Mouse (Mus musculus) heart, embryonic 16.5 days (tissue): Measurements from ENCODE around the gene Klhl12. TPM values are rescaled to one million over a fixed set of nuclear protein-coding genes. Genes with fewer than 3 reads are reported as not detected.
A peak's percentile ranks its signal among the peaks of the same experiment; 100 is the strongest.
"Not testable (repeated sequence)": the region's sequence is repeated elsewhere in the genome, so short reads cannot be mapped to it uniquely, and the experiment has no call there.

Source experiments
- ATAC-seq: fragments of 200-750 bp; cut with Nextera tagmentation; replicated peaks from 2 replicates; pipeline ENCODE4 v1.8.0; 2017; ENCODE audit warnings: moderate number of reproducible peaks; ENCODE audit not compliant: insufficient read depth, low FRiP score; ENCODE audit errors: extremely low read depth
- H3K27ac ChIP-seq: fragments of 300-500 bp; sonication (generic); 2 replicates; pipeline ENCODE4 v1.5.1; 2014; ENCODE audit warnings: mild to moderate bottlenecking, low read length, control low read depth, moderate library complexity
- H3K27me3 ChIP-seq: fragments of 300-500 bp; sonication (generic); 2 replicates; pipeline ENCODE4 v1.6.1; 2014; ENCODE audit warnings: low read length, mixed read lengths; ENCODE audit not compliant: control insufficient read depth, insufficient read depth
- H3K36me3 ChIP-seq: fragments of 300-500 bp; sonication (generic); 2 replicates; pipeline ENCODE4 v1.6.1; 2014; ENCODE audit not compliant: control insufficient read depth, insufficient read depth
- H3K4me1 ChIP-seq: fragments of 300-500 bp; sonication (generic); 2 replicates; pipeline ENCODE4 v1.6.1; 2014; ENCODE audit warnings: low read length, mixed read lengths; ENCODE audit not compliant: control insufficient read depth, insufficient read depth
- H3K4me2 ChIP-seq: fragments of 300-500 bp; sonication (generic); 2 replicates; pipeline ENCODE4 v1.6.1; 2014; ENCODE audit warnings: low read depth, mild to moderate bottlenecking, control low read depth, low read length
- H3K4me3 ChIP-seq: fragments of 300-500 bp; sonication (generic); 2 replicates; pipeline ENCODE4 v1.5.1; 2014; ENCODE audit warnings: mild to moderate bottlenecking, control low read depth, low read length
- H3K9ac ChIP-seq: fragments of 300-500 bp; sonication (generic); 2 replicates; pipeline ENCODE4 v1.6.1; 2014; ENCODE audit warnings: low read length, control low read depth
- H3K9me3 ChIP-seq: fragments of 300-500 bp; sonication (generic); replicated peaks from 2 replicates; pipeline ENCODE4 v1.6.1; 2016; ENCODE audit warnings: low read length; ENCODE audit not compliant: control insufficient read depth
- WGBS: fragments of 180-500 bp; shearing (Covaris S2); extraction: QIAGEN DNeasy Blood & Tissue Kit; methylation state at CpG from one replicate; pipeline ENCODE4 v1.1.7; 2014; 5-methylcytosine and 5-hydroxymethylcytosine counted together
- polyA plus RNA-seq: library from polyadenylated mRNA; unstranded; fragments of >200 nt; fragmentation: Nextera tagmentation; extraction: Ambion mirVana; gene quantifications from 2 replicates; pipeline ENCODE4 v1.2.1, GENCODE M21; 2015

Gene Klhl12
- polyA plus RNA-seq, 1 experiment from 2014 or later = 21.1 TPM

DNA sequence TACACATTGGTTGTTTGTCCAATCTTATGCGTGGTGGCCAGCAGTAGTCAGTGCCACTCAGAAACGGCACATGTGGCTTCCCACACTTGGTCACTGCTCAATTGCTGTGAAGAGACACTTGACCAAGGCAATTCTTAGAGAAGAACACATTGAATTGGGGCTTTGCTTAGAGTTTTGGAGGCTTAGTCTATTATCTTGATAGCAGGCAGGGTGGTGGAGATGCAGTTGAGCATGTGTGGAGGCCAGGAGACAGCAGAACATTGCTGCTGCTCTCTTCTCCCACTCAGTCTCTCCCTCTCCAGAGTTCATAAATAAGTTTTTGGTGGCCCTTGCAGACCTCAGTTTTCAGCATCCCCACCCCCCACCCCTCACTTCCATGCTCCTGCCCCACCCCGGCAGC lies 12.9 kb upstream of the Klhl12 start:
- Histone ChIP-seq H3K4me3 (no peak overlapping the region), H3K36me3 (no peaks in the 10 kb centered on the region), H3K27ac (no peak overlapping the region), H3K9me3 (no peaks in the 10 kb centered on the region), H3K4me2 (no peak overlapping the region), H3K27me3 (no peaks in the 10 kb centered on the region), H3K9ac (no peak overlapping the region), H3K4me1 (no peaks in the 10 kb centered on the region)
- 91% methylated on average over 3 of the region's 3 CpGs for WGBS
- no peak for ATAC-seq

DNA sequence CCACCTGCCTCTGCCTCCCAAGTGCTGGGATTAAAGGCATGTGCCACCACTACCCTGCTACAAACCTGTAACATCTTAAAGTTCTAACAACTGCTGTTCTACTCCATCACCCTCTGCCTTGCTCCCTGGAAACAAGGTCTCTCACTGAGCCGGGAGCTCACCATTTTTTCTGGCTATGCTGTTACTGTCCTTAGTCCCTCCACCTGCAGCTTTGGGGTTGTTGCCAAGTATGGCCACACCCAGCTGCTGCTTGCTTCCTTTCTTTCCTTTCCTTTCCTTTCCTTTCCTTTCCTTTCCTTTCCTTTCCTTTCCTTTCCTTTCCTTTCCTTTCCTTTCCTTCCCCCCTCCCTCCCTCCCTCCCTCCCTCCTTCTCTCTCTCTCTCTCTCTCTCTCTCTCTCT lies 12.0 kb upstream of the Klhl12 start:
- H3K4me2 ChIP-seq, H3K36me3 ChIP-seq, H3K27ac ChIP-seq, ATAC-seq, H3K4me1 ChIP-seq, H3K9ac ChIP-seq, H3K9me3 ChIP-seq, H3K27me3 ChIP-seq, H3K4me3 ChIP-seq: not testable (repeated sequence)
- WGBS = 78% methylated on average over 1 of the region's 1 CpGs

DNA sequence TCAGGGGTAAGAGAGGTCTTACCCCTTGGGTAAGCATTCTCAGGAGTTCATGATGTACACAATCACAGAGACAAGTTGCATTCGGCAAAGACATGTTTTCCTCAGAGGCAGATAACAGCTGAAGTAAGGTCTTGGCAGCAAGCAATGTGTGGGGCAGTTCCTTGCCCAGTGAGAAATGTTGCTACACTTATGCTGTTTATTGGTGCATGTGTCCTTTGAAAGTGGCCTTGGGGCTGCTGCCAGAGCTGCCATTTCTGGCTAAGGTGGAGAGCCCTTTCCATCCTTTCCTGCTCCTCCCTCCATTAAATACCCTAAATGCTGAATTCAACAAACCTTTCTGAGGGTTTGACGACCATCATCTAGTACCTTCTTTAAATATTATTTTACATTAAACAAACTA lies 9.9 kb upstream of the Klhl12 start:
- no peak for ATAC-seq
- H3K36me3 ChIP-seq = no peaks in the 10 kb centered on the region
- 85% methylated on average over 2 of the region's 2 CpGs for WGBS
- no peak overlapping the region for H3K4me2 ChIP-seq
- H3K9ac ChIP-seq = no peak overlapping the region
- no peak overlapping the region for H3K4me3 ChIP-seq
- H3K27ac ChIP-seq = no peak overlapping the region
- H3K9me3 ChIP-seq = no peaks in the 10 kb centered on the region
- H3K4me1 ChIP-seq = no peaks in the 10 kb centered on the region
- no peaks in the 10 kb centered on the region for H3K27me3 ChIP-seq

DNA sequence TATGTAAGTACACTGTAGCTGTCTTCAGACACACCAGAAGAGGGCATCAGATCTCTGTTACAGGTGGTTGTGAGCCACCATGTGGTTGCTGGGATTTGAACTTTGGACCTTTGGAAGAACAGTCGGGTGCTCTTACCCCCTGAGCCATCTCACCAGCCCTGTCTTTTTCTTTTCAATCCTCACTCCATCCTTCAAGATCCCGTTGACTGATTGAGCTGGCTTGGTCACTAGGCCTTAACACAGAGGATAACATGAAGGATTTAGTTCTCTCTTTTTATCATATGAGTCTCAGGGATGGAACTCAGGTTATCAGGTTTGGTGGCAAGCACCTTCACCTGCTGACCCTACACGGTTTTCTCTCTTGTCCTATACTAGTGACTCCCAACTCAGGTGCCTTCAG lies 6.8 kb upstream of the Klhl12 start:
- not testable (repeated sequence) for H3K4me1 ChIP-seq, ATAC-seq, H3K27me3 ChIP-seq, H3K4me3 ChIP-seq, H3K4me2 ChIP-seq, H3K36me3 ChIP-seq, H3K27ac ChIP-seq, H3K9ac ChIP-seq, H3K9me3 ChIP-seq
- WGBS = 66% methylated on average over 3 of the region's 3 CpGs

DNA sequence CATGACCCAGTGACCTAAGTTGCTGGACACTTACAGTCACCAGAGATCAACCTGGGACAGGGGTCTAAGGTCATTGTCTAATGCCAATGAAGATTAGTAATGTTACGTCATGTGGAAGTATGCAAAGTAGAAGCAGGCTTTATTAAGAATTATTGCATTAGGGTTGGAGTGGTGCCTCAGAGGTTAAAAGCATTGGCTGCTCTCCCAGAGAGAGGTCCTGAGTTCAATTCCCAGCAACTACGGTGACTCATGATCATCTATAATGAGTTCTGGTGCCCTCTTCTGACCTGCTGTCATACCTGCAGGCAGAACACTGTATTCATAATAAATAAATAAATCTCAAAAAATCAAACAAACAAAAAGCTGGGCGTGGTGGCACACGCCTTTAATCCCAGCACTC lies 5.1 kb upstream of the Klhl12 start:
- 79% methylated on average over 4 of the region's 4 CpGs for WGBS
- Histone ChIP-seq H3K4me3 (no peak overlapping the region), H3K27me3 (no peaks in the 10 kb centered on the region), H3K4me1 (peaks cover 3% of the 10 kb centered on the region; the same call in 1 of the 2 replicates), H3K4me2 (no peak overlapping the region), H3K9ac (no peak overlapping the region), H3K9me3 (no peaks in the 10 kb centered on the region), H3K27ac (no peak overlapping the region), H3K36me3 (no peaks in the 10 kb centered on the region)
- no peak for ATAC-seq

DNA sequence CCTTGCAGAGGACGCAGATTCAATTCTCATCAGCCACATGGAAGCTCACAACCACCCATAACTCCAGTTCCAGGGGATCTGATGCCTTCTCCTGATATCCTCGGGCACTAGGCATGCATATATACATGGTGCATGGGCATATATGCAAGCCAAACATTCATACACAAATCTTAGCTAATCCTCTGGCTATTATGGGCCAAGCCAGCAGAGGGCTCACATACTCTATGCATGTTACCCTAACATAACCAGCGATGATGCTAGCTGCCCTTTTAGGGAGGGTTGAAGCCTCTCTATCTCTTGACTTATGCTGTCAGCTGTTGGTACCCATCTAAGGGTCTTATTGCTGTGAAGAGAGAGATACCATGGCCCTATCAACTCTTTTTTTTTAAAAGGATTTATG lies 4.3 kb upstream of the Klhl12 start:
- Histone ChIP-seq H3K4me1 (peaks cover 5% of the 10 kb centered on the region), H3K4me2 (no peak overlapping the region), H3K36me3 (no peaks in the 10 kb centered on the region), H3K9ac (no peak overlapping the region), H3K4me3 (no peak overlapping the region), H3K27ac (no peak overlapping the region), H3K9me3 (no peaks in the 10 kb centered on the region), H3K27me3 (no peaks in the 10 kb centered on the region)
- ATAC-seq = no peak
- WGBS = 39% methylated on average over 3 of the region's 3 CpGs

DNA sequence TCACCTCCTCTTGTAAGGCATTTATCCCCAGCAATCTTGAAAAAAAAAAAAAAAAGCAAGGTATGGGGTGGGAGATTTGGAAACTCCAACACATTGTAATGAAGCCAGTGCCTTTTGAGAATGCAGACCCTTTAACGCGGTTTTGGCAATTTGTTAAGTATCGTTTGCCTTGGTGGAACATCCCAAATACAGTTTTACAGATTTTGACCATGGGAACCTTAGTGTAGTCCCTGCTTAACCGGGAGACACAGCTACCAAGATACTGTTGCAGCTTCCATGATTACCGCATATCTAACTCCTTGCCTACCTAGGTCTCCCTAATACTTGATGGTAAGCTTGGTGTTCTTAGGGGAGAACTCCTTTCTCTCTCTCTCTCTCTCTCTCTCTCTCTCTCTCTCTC lies 729 bp downstream of the Klhl12 start:
- Histone ChIP-seq H3K9me3 (no peaks in the 10 kb centered on the region), H3K36me3 (peaks cover 12% of the 10 kb centered on the region), H3K4me1 (peaks cover 9% of the 10 kb centered on the region), H3K4me2 (peak overlapping the region; percentile 81), H3K9ac (peak overlapping the region; percentile 92), H3K27ac (no peak overlapping the region), H3K27me3 (no peaks in the 10 kb centered on the region), H3K4me3 (peak overlapping the region; percentile 86)
- no peak for ATAC-seq
- 18% methylated on average over 5 of the region's 5 CpGs for WGBS

DNA sequence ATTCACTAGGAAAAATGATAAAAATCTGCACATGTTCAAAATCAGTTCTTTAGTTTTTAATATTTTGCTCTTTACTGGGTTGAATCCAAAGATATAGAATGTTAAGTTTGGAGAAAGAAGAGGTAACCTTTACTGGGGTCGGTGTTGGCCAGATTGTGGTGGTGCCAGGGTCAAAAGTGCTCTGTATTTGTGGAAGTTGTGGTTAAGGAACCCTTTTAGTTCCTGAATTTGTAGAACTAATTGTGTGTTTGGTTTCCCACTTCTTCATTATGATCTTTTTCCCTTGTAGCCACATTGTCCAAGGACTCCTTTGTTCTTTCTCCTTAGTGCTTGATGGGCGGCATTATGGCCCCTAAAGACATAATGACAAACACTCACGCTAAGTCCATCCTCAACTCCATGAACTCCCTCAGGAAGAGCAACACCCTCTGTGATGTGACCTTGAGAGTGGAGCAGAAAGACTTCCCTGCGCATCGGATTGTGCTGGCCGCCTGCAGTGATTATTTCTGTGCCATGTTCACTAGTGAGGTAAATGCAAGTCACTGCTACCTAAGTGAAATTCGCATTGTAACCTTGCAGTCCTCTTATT lies 2.9 kb downstream of the Klhl12 start:
- Histone ChIP-seq H3K4me1 (peaks cover 9% of the 10 kb centered on the region), H3K9ac (no peak overlapping the region), H3K4me3 (no peak overlapping the region), H3K27ac (no peak overlapping the region), H3K9me3 (no peaks in the 10 kb centered on the region), H3K36me3 (peaks cover 22% of the 10 kb centered on the region), H3K27me3 (no peaks in the 10 kb centered on the region), H3K4me2 (no peak overlapping the region)
- no peak for ATAC-seq
- 88% methylated on average over 7 of the region's 7 CpGs for WGBS

DNA sequence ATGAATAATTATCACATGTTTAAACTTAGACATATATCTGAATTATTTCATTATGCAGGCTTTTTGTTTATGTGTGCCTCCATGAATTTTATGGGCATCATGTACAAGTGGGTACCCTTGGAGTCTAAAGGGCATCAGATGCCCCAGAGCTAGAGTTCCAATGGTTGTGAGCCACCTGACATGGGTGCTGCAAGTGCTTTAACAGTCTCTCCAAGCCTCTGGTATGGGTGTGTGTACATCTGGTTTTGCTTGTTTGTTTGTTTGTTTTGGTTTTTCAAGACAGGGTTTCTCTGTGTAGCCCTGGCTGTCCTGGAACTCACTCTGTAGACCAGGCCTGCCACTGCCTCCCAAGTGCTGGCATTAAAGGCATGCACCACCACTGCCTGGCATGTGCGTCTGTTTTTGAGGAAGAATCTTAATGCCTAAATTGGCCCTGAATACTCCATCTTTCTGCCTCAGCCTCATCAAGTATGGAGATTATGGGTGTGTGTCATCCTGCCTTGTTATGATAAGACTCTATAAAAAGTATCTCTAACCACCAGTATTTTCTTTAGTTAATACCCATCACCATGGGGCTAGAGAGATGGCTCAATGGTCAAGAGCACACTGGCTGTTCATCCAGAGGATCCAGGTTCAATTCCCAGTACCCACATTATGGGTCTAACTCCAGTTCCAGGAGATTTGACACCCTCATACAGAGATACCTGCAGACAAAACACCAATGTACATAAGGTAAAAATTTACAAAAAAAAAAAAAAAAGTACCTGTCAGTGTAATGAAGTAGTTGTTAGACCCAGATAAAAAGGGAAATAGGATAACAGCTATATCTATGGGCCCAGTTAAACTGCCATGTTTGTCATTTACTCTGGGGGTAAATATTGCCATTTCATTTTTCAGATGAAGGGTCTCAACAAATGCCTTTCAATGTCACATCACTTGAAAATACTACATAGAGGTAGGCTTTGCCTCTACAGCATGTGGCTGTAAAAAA lies 5.3 kb downstream of the Klhl12 start:
- H3K27me3 ChIP-seq = no peaks in the 10 kb centered on the region
- H3K9ac ChIP-seq = no peak overlapping the region
- no peak overlapping the region for H3K27ac ChIP-seq
- H3K4me1 ChIP-seq = peaks cover 5% of the 10 kb centered on the region
- ATAC-seq = no peak
- no peaks in the 10 kb centered on the region for H3K9me3 ChIP-seq
- no peak overlapping the region for H3K4me2 ChIP-seq
- 89% methylated on average over 1 of the region's 1 CpGs for WGBS
- no peak overlapping the region for H3K4me3 ChIP-seq
- peaks cover 31% of the 10 kb centered on the region for H3K36me3 ChIP-seq
